Mouse (Mus musculus): ENCODE data around the gene Olfr325.
"Not testable (repeated sequence)": the region's sequence is repeated elsewhere in the genome, so short reads cannot be mapped to it uniquely, and the experiment has no call there.

DNA sequence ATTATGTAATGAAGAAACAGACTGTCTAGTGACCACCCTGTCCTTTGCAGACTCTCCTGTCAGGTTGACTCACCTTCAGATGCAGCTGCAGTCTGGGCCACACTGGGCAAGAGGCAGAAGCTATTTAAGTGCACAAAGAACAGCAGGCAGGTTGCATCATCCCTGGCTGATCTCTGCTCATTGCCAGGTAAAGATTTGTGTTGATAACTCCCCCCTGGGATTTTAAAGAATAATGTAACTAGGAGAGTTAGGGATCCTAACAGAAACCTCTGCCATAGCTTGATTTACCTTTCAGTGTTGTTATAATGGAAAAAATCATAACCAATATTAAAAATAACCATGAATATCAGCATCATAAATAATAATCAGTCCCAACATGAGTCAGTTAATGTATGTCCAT lies 42.8 kb upstream of the Olfr325 start, which contains the start of gene Olfr330:
- TF ChIP-seq CTCF (conservative IDR thresholded peaks at IDR 0.05; ENCODE audit: low read length); NANOG (IDR thresholded peaks at IDR 0.05; ENCODE audit: borderline replicate concordance, low read length): not testable (repeated sequence)

All from E14TG2a.4 (cell line).